Mouse (Mus musculus): ENCODE measurements around the gene Men1. TPM values are rescaled to one million over a fixed set of nuclear protein-coding genes. Genes with fewer than 3 reads are reported as not detected.

Men1 gene
- polyA plus RNA-seq, 1 experiment from 2014 or later: 70.2 TPM

DNA sequence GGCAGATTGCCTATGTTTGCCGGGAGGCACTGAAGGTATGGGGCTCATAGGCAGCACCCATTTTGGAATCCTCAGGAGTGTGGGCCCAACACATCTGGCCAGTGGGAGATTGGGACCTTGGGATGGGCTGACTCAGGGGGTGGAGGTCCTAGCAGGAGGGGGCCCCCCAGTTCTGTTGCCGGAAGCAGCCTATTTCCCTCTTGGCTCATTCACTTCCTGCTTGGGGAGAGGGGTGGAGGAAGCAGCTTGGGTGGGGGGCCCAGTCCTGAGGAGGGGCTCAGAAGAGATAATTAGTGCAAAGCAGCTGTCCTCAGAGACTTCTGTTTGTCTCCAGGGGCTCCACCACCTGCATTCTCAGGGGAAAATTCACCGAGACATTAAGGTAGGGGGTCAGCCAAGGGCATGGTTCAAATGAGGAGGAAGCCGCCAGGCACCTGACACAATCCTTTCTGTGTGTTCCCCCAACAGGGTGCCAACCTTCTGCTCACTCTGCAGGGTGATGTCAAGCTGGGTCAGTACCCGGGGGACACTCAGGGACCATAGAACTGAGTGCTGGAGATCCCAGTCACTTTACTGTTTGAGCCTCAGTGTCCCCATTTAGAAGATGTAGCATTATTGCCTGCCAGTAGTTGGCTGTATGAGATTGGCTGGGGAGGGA lies 7.6 kb downstream of the Men1 start:
- WGBS: 63% methylated on average over 5 of the region's 5 CpGs

DNA sequence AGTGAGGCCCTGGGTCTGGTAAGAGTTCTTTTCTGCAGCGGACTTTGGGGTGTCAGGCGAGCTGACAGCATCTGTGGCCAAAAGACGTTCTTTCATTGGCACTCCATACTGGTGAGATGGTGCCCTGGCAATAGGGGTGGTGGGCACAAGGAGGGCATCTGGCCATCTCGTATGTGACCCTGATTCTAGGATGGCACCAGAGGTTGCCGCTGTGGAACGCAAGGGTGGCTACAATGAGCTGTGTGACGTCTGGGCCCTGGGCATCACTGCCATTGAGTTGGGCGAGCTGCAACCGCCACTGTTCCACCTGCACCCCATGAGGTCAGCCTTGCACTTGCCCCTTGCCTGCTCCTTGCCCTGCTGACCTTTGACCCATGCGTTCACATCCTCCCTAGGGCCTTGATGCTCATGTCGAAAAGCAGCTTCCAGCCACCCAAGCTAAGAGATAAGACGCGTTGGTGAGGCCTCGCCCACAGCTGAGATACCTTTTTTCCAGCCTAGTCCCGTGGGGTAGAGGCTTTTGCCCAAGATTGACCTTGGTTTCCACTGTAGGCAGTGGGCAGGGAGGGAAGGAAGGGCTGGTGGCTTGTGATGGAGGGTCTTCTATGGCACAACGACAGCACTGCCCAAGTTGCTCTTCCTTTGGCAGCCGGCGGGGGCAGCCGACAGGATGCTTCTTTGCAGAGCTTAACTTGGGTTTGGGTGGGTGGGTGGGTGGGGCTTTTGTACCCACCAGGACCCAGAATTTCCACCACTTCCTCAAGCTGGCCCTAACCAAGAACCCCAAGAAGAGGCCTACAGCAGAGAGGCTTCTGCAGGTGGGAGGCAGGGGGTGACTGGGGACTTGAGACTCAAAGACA lies 8.5 kb downstream of the Men1 start:
- no peaks in the 10 kb centered on the region for H3K27me3 ChIP-seq (replicated peaks)
- peaks cover 27% of the 10 kb centered on the region; the same call in 1 of the 2 replicates for H3K36me3 ChIP-seq
- 80% methylated on average over 19 of the region's 19 CpGs for WGBS
- no peak overlapping the region for H3K4me2 ChIP-seq
- H3K9me3 ChIP-seq: no peaks in the 10 kb centered on the region
- no peak overlapping the region for H3K4me3 ChIP-seq (replicated peaks)
- ATAC-seq (ENCODE audit: insufficient read depth, low FRiP score, low read depth): no peak
- H3K4me1 ChIP-seq: peaks cover 26% of the 10 kb centered on the region; the same call in 1 of the 2 replicates
- H3K27ac ChIP-seq: no peak overlapping the region
- H3K9ac ChIP-seq: no peak overlapping the region

More for the DNA sequence above, 7.6 kb downstream of the Men1 start:
- Histone ChIP-seq H3K4me3 (replicated peaks) (peak overlapping the region; percentile 74; the same call in 1 of the 2 replicates), H3K36me3 (peaks cover 35% of the 10 kb centered on the region), H3K27me3 (replicated peaks) (no peaks in the 10 kb centered on the region), H3K9me3 (no peaks in the 10 kb centered on the region), H3K4me2 (peak overlapping the region; percentile 95), H3K27ac (no peak overlapping the region), H3K9ac (no peak overlapping the region), H3K4me1 (peaks cover 29% of the 10 kb centered on the region; the same call in 1 of the 2 replicates)
- ATAC-seq (ENCODE audit: insufficient read depth, low FRiP score, low read depth): no peak

DNA sequence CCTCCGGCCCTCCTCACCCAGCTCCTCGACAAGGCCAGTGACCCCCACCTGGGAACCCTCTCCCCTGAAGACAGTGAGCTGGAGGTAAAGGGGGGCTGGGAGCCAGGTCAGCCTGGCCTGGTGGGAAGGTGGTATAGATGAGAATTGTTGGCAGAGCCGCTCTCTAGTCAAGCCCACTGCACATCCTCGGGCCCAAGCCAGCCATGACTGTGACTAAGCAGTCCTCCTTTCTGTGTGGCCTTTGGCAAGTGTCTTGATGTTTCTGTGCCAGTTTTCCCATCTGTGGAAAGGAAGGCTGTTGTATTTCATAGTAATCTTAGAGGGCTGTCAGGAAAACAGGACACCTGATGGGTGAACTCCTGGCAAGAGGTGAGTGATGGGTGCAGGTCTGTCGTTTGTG lies 9.2 kb downstream of the Men1 start:
- Histone ChIP-seq H3K36me3 (peaks cover 21% of the 10 kb centered on the region; the same call in 1 of the 2 replicates), H3K4me3 (replicated peaks) (no peak overlapping the region), H3K4me1 (peaks cover 29% of the 10 kb centered on the region), H3K27me3 (replicated peaks) (no peaks in the 10 kb centered on the region), H3K4me2 (no peak overlapping the region), H3K27ac (no peak overlapping the region), H3K9ac (no peak overlapping the region), H3K9me3 (no peaks in the 10 kb centered on the region)
- ATAC-seq (ENCODE audit: insufficient read depth, low FRiP score, low read depth): no peak
- 87% methylated on average over 5 of the region's 5 CpGs for WGBS

DNA sequence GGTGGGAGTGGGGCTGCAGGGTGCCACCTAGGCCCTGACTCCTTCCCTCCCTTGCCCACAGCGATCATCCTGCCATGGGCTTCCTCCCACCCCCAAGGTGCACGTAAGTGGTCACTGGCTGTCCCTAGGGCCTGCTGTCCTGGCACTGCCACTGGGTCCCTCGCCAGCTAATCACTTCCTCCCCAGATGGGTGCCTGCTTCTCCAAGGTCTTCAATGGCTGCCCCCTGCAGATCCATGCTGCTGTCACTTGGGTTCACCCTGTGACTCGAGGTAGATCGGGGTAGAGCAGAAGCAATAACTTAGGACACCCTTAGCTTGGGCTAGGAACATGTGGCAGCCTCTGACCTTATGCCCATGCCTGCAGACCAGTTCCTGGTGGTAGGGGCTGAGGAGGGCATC lies 11.2 kb downstream of the Men1 start:
- H3K27ac ChIP-seq: no peak overlapping the region
- no peak overlapping the region for H3K4me2 ChIP-seq
- H3K9me3 ChIP-seq: no peaks in the 10 kb centered on the region
- H3K27me3 ChIP-seq (replicated peaks): no peaks in the 10 kb centered on the region
- peaks cover 12% of the 10 kb centered on the region; the same call in 1 of the 2 replicates for H3K36me3 ChIP-seq
- 89% methylated on average over 5 of the region's 5 CpGs for WGBS
- no peak for ATAC-seq (ENCODE audit: insufficient read depth, low FRiP score, low read depth)
- peaks cover 17% of the 10 kb centered on the region for H3K4me1 ChIP-seq
- no peak overlapping the region for H3K4me3 ChIP-seq (replicated peaks)
- no peak overlapping the region for H3K9ac ChIP-seq

DNA sequence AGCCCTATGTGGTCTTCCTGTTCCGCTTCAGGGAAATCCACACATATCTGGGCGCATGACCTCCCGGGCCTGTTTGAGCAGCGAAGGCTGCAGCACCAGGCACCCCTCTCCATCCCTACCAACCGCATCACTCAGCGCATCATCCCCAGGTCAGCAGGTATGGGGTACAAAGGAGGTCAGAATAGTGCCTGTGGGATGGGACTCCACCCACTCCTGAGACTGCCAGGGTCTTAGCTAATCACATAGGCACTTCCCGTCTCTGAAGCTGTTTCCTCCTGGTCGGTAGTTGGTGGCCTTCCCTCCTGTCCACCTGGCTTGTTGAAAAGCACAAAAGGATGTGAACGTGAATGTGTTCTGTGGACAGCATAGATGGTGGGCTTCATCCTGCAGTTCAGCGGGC lies 11.9 kb downstream of the Men1 start:
- Histone ChIP-seq H3K36me3 (peaks cover 12% of the 10 kb centered on the region; the same call in 1 of the 2 replicates), H3K9me3 (no peaks in the 10 kb centered on the region), H3K9ac (no peak overlapping the region), H3K27ac (no peak overlapping the region), H3K4me2 (no peak overlapping the region), H3K4me3 (replicated peaks) (no peak overlapping the region), H3K27me3 (replicated peaks) (no peaks in the 10 kb centered on the region), H3K4me1 (peaks cover 11% of the 10 kb centered on the region)
- ATAC-seq (ENCODE audit: insufficient read depth, low FRiP score, low read depth): no peak
- 86% methylated on average over 10 of the region's 10 CpGs for WGBS

DNA sequence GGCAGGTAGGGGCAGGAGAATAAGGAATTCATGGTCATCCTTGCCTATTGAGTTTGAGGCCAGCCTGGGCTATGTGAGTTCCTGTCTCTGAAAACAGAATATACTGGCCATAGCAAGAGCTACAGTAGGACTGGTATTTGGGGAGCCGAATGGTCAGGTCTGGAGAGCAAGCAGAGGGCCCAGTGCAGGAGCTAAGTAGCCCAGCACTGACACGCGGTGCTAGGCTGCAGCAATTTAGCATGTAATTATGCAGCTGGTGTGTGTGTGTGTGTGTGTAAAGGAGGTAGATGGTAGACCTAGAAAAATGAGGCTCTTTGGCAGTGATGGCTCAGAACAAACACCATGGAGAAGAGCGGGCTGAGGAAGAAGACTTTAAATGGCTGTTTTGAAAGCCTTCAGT lies 12.8 kb downstream of the Men1 start:
- Histone ChIP-seq H3K36me3 (peaks cover 12% of the 10 kb centered on the region; the same call in 1 of the 2 replicates), H3K27me3 (replicated peaks) (no peaks in the 10 kb centered on the region), H3K4me2 (no peak overlapping the region), H3K4me1 (peaks cover 7% of the 10 kb centered on the region), H3K9me3 (no peaks in the 10 kb centered on the region), H3K9ac (no peak overlapping the region), H3K27ac (no peak overlapping the region), H3K4me3 (replicated peaks) (no peak overlapping the region)
- WGBS: 87% methylated on average over 4 of the region's 4 CpGs
- ATAC-seq (ENCODE audit: insufficient read depth, low FRiP score, low read depth): no peak

DNA sequence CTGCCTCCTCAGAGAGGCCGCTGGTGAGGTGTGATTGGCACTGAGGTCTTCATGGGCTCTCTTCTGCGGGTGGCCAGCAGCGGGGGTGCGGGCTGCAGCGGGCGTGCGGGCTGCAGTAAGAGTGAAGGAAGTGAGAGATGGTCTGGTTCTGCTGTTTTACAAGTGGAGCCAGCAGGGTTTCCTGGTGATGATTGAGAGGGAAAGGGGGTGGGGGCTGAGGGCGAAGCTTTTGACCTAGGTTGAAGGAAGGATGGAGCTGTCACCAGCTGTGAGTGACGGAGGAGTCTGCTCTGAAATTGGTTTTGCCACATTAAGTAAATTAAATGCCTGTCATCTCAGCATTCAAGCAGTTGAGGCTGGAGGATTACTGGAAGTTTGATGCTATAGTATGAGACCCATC lies 13.9 kb downstream of the Men1 start:
- Histone ChIP-seq H3K27me3 (replicated peaks) (no peaks in the 10 kb centered on the region), H3K9ac (no peak overlapping the region), H3K9me3 (no peaks in the 10 kb centered on the region), H3K36me3 (peaks cover 12% of the 10 kb centered on the region; the same call in 1 of the 2 replicates), H3K4me1 (peaks cover 7% of the 10 kb centered on the region), H3K4me3 (replicated peaks) (no peak overlapping the region), H3K4me2 (no peak overlapping the region), H3K27ac (peak overlapping the region; percentile 57)
- ATAC-seq (ENCODE audit: insufficient read depth, low FRiP score, low read depth): no peak
- 59% methylated on average over 9 of the region's 9 CpGs for WGBS

DNA sequence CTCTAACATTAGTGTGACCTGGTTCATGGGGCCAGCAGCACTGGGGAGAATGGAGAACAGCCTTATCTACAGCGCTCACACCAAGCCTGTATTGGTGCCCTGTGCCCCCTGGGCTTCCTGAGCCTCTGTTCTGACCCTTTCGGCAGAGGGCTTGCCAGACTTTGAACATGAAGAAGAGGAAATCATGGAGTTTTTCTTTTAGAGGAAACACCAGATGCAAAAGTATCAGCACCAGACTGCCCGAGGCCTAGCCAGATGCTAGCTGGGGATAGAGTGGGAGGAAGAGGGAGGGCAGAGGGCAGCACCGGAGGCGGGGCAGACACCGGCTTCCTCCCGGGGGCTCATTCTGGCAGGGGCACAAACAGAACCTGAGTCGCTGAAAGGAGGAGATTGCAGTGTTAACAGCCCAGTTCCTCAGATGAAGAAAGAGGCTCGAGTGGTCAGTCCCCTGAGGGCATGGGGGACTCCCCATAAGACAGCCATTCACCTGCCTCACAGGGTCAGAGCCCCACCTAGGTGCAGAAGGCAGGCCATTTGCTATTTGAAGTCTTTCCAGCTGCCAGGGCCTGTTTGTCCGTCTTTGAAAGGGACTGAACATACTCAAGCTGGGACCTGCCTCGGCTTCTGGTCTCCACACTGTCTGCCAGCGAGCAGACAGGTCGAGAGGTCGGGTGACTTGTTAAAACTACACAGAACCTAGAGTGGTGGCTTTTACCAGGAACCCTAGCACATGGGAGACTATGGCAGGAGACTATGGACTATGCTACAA lies 14.6 kb downstream of the Men1 start:
- no peak overlapping the region for H3K4me3 ChIP-seq (replicated peaks)
- no peaks in the 10 kb centered on the region for H3K9me3 ChIP-seq
- no peaks in the 10 kb centered on the region for H3K27me3 ChIP-seq (replicated peaks)
- no peak for ATAC-seq (ENCODE audit: insufficient read depth, low FRiP score, low read depth)
- peaks cover 12% of the 10 kb centered on the region; the same call in 1 of the 2 replicates for H3K36me3 ChIP-seq
- 27% methylated on average over 14 of the region's 14 CpGs for WGBS
- no peak overlapping the region for H3K9ac ChIP-seq
- H3K27ac ChIP-seq: peak overlapping the region; percentile 57
- H3K4me2 ChIP-seq: no peak overlapping the region
- H3K4me1 ChIP-seq: peaks cover 7% of the 10 kb centered on the region

DNA sequence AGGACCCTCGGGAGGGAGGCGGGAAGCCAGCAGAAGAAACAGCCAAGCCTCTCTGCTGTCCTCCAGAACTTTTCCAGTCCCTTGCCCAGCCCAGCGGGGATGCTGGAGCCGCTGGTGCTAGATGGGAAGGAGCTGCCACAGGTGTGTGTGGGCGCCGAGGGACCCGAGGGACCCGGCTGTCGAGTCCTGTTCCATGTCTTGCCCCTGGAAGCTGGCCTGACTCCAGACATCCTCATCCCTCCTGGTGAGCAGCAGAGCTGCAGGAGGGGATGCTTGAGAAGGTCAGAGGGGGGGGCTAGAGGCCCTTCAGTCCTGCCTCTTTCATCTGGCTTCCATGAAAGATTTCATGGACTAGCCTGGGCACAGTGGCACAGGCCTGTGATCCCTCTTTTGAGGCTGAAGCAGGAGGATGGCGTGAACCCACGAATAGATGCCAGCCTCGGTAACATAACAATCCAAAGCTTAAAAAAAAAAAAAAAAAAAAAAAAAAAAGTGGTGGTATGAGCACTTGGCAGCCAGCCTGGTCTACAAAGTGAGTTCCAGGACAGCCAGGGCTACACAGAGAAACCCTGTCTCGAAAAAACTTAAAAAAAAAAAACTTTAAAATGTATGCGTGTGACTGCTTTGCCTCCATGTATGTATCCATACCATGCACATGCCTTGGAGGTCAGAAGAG lies 16.8 kb downstream of the Men1 start:
- Histone ChIP-seq H3K27me3 (replicated peaks) (no peaks in the 10 kb centered on the region), H3K36me3 (peaks cover 11% of the 10 kb centered on the region; the same call in 1 of the 2 replicates), H3K4me1 (peaks cover 7% of the 10 kb centered on the region), H3K4me3 (replicated peaks) (no peak overlapping the region), H3K9me3 (no peaks in the 10 kb centered on the region), H3K9ac (no peak overlapping the region), H3K27ac (no peak overlapping the region), H3K4me2 (no peak overlapping the region)
- WGBS: 79% methylated on average over 14 of the region's 14 CpGs
- no peak for ATAC-seq (ENCODE audit: insufficient read depth, low FRiP score, low read depth)

DNA sequence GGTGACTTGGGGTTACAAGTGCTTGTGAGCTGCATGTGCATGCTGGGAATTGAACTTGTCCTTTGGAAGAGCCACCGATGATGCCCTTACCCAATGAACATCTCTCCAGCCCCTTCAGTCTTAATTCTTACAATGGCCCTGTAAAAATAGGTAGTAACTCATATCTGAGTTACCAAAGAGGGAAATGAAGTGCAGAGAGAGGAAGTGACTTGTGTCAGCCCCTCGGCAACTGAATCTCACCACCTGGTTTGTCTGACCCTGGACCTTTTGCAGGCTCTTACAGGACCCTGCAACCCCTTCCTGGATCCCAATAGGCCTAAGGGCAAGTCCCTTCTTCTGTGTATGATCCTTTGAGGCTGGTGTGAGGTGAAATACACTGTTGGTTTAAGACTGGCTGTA lies 17.3 kb downstream of the Men1 start:
- Histone ChIP-seq H3K27me3 (replicated peaks) (no peaks in the 10 kb centered on the region), H3K4me3 (replicated peaks) (no peak overlapping the region), H3K27ac (no peak overlapping the region), H3K4me1 (peaks cover 7% of the 10 kb centered on the region), H3K36me3 (peaks cover 5% of the 10 kb centered on the region; the same call in 1 of the 2 replicates), H3K9me3 (no peaks in the 10 kb centered on the region), H3K9ac (no peak overlapping the region), H3K4me2 (no peak overlapping the region)
- ATAC-seq (ENCODE audit: insufficient read depth, low FRiP score, low read depth): no peak
- 76% methylated on average over 2 of the region's 2 CpGs for WGBS

DNA sequence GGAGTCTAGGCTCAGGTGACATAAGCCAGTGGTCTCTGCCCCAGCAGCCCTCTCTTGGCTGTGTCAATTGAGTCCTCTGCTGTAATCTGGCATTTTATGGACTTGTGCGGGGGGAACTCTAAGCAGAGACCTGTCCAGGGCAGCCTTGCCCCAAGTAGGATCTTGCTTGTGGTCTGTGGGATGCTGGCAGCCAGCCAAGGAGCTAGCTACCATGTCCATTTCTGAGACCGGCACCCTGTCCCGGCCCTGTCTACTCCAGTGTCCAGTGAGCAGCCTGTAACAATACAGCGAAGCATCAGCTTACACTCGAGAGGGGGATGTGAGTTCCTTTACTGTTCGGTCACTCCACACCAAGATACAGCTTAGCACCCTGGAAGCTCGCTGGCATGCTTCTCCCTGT lies 19.3 kb downstream of the Men1 start:
- no peak overlapping the region for H3K9ac ChIP-seq
- H3K4me2 ChIP-seq: no peak overlapping the region
- ATAC-seq (ENCODE audit: insufficient read depth, low FRiP score, low read depth): no peak
- H3K4me3 ChIP-seq (replicated peaks): no peak overlapping the region
- WGBS: 80% methylated on average over 7 of the region's 7 CpGs
- 0 out of 2 replicates have a peak, but pooled peaks cover 5% of the 10 kb centered on the region for H3K4me1 ChIP-seq
- H3K27ac ChIP-seq: no peak overlapping the region
- 0 out of 2 replicates have a peak, but pooled peaks cover 2% of the 10 kb centered on the region for H3K36me3 ChIP-seq
- no peaks in the 10 kb centered on the region for H3K27me3 ChIP-seq (replicated peaks)
- H3K9me3 ChIP-seq: no peaks in the 10 kb centered on the region

Measured in stomach, embryonic 15.5 days (tissue).